Mouse (Mus musculus) G1E (cell line): ENCODE measurements around the gene Itk. TPM values are rescaled to one million over a fixed set of nuclear protein-coding genes. Genes with fewer than 3 reads are reported as not detected.

ENCODE experiments used
- ATAC-seq: 2 replicates; pipeline ENCODE4 v1.8.0; 2016; ENCODE audit warnings: mild to moderate bottlenecking; ENCODE audit not compliant: insufficient number of reproducible peaks, poor library complexity, low FRiP score, severe bottlenecking; ENCODE audit errors: extremely low read depth
- DNase-seq: peaks from one replicate; pipeline ENCODE4 v3.0.0; 2012; ENCODE audit warnings: low spot score
- H3K27me3 ChIP-seq: 2 replicates; pipeline ENCODE4 v1.6.1; 2012; ENCODE audit warnings: mild to moderate bottlenecking, low read length, inconsistent platforms; ENCODE audit not compliant: insufficient read depth
- H3K36me3 ChIP-seq: replicated peaks from 2 replicates; pipeline ENCODE3; 2012; ENCODE audit warnings: mild to moderate bottlenecking, inconsistent platforms
- H3K4me1 ChIP-seq: 2 replicates; pipeline ENCODE4 v1.6.1; 2012; ENCODE audit warnings: low read depth, low read length, inconsistent platforms, mixed read lengths; ENCODE audit not compliant: insufficient read depth
- H3K4me3 ChIP-seq: 2 replicates; pipeline ENCODE4 v1.5.1; 2012; ENCODE audit warnings: low read depth, mild to moderate bottlenecking, inconsistent platforms, low read length, moderate library complexity, mixed read lengths
- H3K9me3 ChIP-seq: replicated peaks from 2 replicates; pipeline ENCODE4 v1.6.1; 2012; ENCODE audit warnings: inconsistent platforms
- CTCF ChIP-seq: IDR thresholded peaks from 2 replicates; pipeline ENCODE4 v1.5.1; 2012; ENCODE audit warnings: low read depth, low read length, inconsistent platforms, mixed read lengths
- GATA1 ChIP-seq: IDR thresholded peaks from 2 replicates; pipeline ENCODE4 v1.6.1; 2012; ENCODE audit warnings: borderline replicate concordance, low read length, inconsistent platforms, mixed read lengths
- GATA2 ChIP-seq: IDR thresholded peaks from 2 replicates; pipeline ENCODE4 v1.6.1; 2012; ENCODE audit warnings: low read depth, low read length, inconsistent platforms, borderline replicate concordance
- POLR2AphosphoS5 ChIP-seq: IDR thresholded peaks from 2 replicates; pipeline ENCODE4 v1.6.1; 2012; ENCODE audit warnings: low read depth, low read length, inconsistent platforms; ENCODE audit not compliant: insufficient replicate concordance
- TAL1 ChIP-seq: conservative IDR thresholded peaks from 2 replicates; pipeline ENCODE4 v1.6.1; 2012; ENCODE audit warnings: low read depth, low read length, inconsistent platforms, mixed read lengths
- polyA plus RNA-seq: library from polyadenylated mRNA; stranded (reverse); fragments of >175 nt; gene quantifications from 2 replicates; pipeline ENCODE4 v1.2.3, GENCODE M21; 2012
- total RNA-seq, 2 experiments: library from RNA; stranded (forward) in 1 of 2; stranded (reverse) in 1 of 2; fragments of 200-1000 nt in 1 of 2; fragments of >200 nt in 1 of 2; fragmentation: Nextera tagmentation in 1 of 2; gene quantifications; 2 replicates each; pipeline ENCODE4 v1.2.3; 2014 to 2017

The Itk gene
- total and polyA plus RNA-seq, 3 experiments, result 0.05 to 1.1 (median 0.44) TPM

- Histone ChIP-seq H3K9me3 (no peaks in the 10 kb centered on the region), H3K4me1 (no peaks in the 10 kb centered on the region), H3K27me3 (peaks cover 8% of the 10 kb centered on the region; the same call in 1 of the 2 replicates), H3K36me3 (no peaks in the 10 kb centered on the region), H3K4me3 (no peak overlapping the region)
- DNase-seq, result no peak
- TF ChIP-seq POLR2AphosphoS5 (no peak), GATA2 (no peak), GATA1 (no peak), CTCF (no peak), TAL1 (no peak)
- no peak for ATAC-seq
Observed at GRCm38 (mm10) chr11:46299901-46300300, 89.4 kb downstream of the Itk start.

DNA sequence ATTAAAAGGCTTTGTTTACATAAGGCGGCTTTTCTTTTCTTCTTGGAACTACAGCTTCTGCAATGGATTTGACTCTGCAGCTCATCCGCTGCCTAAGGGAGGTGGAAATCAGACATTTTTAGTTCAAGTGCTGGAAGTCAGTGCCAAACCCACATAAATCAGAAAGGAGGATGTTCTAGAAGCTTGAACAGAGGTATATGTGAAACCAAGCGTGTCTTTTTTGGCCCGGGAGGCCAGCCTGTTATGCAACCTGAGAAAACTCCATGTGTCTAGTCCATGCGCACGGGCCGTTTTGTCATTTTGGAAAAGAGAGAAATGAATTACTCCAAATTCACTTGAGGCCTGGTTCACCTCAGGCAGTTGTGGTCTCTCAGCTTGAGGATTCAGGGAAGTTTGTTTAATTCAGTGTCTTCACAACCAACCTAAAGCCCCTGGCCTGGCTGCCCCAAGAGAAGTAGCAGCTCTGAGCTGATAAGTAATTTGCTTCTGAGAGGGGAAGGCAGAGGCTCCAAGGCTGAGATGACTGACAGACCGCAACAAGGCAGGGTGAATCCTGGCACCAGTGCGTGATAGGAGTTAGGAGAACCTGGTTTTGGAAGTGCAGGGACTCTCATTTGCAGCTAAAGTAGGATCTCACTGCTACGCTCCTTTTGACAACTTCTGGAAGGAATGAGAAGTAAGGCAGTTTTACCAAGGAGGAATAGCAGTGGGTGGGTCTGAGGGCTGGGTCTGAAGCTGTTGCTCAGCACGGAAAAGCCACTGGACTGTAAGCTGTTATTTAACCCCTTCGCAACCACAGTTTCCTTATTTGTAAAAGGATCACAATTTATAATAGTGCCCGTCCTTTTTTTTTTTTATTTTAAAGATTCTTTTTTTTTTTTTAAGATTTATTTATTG, 90.2 kb downstream of the Itk start:
- Histone ChIP-seq H3K27me3 (peaks cover 8% of the 10 kb centered on the region; the same call in 1 of the 2 replicates), H3K9me3 (no peaks in the 10 kb centered on the region), H3K4me1 (no peaks in the 10 kb centered on the region), H3K36me3 (no peaks in the 10 kb centered on the region), H3K4me3 (no peak overlapping the region)
- ATAC-seq, result no peak
- no peak for DNase-seq
- TF ChIP-seq GATA1 (no peak), CTCF (no peak), POLR2AphosphoS5 (no peak), GATA2 (no peak), TAL1 (no peak)

DNA sequence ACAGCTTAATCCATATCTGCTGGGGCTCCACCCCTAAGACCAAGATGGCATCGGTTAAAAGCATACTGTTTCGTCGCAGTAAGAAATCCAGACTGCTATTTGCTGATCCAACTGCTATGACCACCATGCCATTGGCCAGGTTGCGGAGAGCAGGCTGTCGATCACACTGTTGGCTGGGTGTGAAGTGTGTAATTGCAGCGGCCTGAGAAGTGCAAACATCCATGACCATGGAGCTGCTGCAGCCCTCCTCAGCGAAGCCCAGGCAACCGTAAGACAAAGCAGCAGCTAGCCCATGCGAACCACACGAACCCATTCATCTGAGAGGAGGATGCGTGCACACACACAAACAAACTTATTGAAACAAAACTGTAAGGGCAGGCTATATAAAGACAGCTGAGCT, 94.9 kb downstream of the Itk start:
- Histone ChIP-seq H3K9me3 (no peaks in the 10 kb centered on the region), H3K4me1 (no peaks in the 10 kb centered on the region), H3K4me3 (no peak overlapping the region), H3K27me3 (peaks cover 16% of the 10 kb centered on the region; the same call in 1 of the 2 replicates), H3K36me3 (no peaks in the 10 kb centered on the region)
- TF ChIP-seq CTCF (no peak), POLR2AphosphoS5 (no peak), TAL1 (no peak), GATA2 (no peak), GATA1 (no peak)
- DNase-seq (no peak), ATAC-seq (no peak)

- Histone ChIP-seq H3K4me3 (no peak overlapping the region), H3K9me3 (no peaks in the 10 kb centered on the region), H3K27me3 (peaks cover 21% of the 10 kb centered on the region; the same call in 1 of the 2 replicates), H3K36me3 (no peaks in the 10 kb centered on the region), H3K4me1 (no peaks in the 10 kb centered on the region)
- ATAC-seq, result no peak
- TF ChIP-seq TAL1 (no peak), GATA1 (no peak), CTCF (no peak), GATA2 (no peak), POLR2AphosphoS5 (no peak)
- no peak for DNase-seq
Observed at GRCm38 (mm10) chr11:46293491-46293890, 95.8 kb downstream of the Itk start.

DNA sequence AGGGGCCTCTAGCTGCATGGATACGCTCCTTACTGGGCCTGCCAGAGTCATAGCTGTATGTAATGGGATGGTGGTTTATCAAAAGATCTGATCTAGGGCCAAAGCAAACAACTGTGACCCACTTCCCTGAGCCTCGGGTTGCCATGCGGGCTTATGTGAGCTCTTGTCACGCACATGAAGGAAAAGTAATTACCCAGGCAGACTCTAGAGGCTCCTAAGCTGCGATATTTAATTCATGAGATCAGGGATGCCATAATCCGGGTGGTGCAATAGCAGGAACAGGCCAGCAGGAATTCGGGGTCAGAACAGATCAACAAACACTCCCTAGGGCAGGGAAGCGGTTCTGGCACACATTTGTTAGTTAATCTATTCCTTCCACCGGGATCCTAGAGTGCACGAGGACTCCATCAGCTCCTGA, 98.3 kb downstream of the Itk start:
- TF ChIP-seq TAL1 (no peak), POLR2AphosphoS5 (no peak), GATA2 (no peak), GATA1 (no peak), CTCF (no peak)
- Histone ChIP-seq H3K4me3 (no peak overlapping the region), H3K27me3 (peaks cover 23% of the 10 kb centered on the region; the same call in 1 of the 2 replicates), H3K9me3 (no peaks in the 10 kb centered on the region), H3K36me3 (no peaks in the 10 kb centered on the region), H3K4me1 (peaks cover 4% of the 10 kb centered on the region)
- ATAC-seq (no peak), DNase-seq (no peak)

DNA sequence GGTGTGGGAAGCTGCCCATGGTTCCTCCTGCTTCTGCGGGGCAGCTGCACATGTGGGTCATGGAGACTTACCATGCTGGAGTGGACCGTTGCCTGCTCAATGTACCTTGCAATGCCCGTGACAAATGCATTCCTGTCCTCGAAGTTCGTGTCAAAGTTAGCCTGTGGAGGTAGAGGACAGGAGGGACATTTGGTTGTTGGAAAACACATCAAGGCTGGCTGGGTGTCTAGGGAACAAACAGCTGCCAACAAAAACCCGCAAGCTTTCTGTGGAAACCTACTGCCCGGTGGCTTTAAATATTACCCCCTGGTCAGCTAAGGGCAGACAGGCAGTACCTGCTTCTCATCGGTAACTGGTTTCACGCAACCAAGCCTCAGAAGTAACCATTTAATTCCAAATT, 99.8 kb downstream of the Itk start:
- ATAC-seq, result no peak
- no peaks in the 10 kb centered on the region for H3K36me3 ChIP-seq
- no peak for TF ChIP-seq GATA1
- TF ChIP-seq GATA2, result no peak
- no peak for TF ChIP-seq POLR2AphosphoS5
- no peak for TF ChIP-seq CTCF
- no peak for TF ChIP-seq TAL1
- H3K4me3 ChIP-seq, result no peak overlapping the region
- peaks cover 4% of the 10 kb centered on the region for H3K4me1 ChIP-seq
- DNase-seq, result no peak
- peaks cover 23% of the 10 kb centered on the region; the same call in 1 of the 2 replicates for H3K27me3 ChIP-seq
- no peaks in the 10 kb centered on the region for H3K9me3 ChIP-seq
